In the genomic region with DNA sequence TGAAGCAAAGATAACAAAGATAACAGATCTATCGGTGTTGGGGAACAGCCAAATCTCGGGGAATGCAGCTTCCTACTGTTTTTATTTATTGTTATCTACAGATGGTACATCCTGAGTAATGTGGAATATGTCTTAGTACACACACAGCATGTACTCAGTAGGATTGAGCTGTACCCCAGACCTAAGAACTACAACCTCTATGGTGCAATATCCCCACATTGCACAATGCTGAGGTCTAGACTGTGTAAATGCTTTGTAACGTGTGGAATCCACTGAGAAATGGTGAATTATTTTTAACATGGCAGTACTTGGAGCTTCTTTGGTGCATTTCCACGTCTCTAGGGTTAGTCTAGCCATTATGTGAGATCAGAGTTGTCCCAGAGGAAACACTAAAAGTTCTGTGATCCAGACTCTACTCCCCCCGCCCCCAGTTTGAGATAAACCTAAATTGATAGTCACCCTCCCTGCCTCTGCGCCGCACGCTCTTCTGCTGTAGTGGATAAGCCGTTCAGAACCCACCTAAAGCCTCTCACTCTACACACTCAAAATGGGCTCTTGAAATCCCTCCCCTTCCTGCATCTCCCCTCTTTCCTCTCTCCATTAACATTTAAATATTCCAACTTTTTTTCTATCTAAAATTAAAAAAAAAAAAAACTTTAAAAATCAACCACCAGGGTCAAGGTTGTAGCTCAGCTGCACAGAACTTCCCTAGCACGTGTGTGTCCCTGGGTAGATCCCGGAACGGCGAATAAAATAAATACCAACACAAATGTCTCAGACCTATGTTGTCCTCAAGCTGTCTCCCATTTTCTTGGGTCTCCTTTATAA, we compare ENCODE assay signal across 16 mouse cellular contexts. TPM values are rescaled to one million over a fixed set of nuclear protein-coding genes. Genes with fewer than 3 reads are reported as not detected.
A peak's percentile ranks its signal among the peaks of the same experiment; 100 is the strongest.
DNase-seq lines count a peak whose midpoint lies in the region; ATAC-seq lines count a peak whose summit lies in the region.
"Had no signal": no experiment of that assay in that cellular context is flagged by ENCODE, and none has a peak within 500 bp of the region (broad histone marks: within the 10 kb centered on the region; RNA-seq: fewer than 3 reads in every experiment).

No protein-coding gene starts in this region.

- no peak overlapping the region for H3K4me3 ChIP-seq in heart, embryonic 11.5 days (ENCODE audit: low read depth, low read length)
- no peak overlapping the region for H3K4me3 ChIP-seq in liver, embryonic 11.5 days (ENCODE audit: low read depth, low read length)
- no peak overlapping the region for H3K4me3 ChIP-seq in forebrain, embryonic 11.5 days (ENCODE audit: low read depth, low read length)
- H3K4me3 ChIP-seq: heart, adult 2 months; hindbrain, embryonic 10.5 days; limb, embryonic 10.5 days; midbrain, embryonic 15.5 days had no signal

- H3K27ac ChIP-seq in heart, embryonic 11.5 days (ENCODE audit: low read depth, low read length): no peak overlapping the region
- peak overlapping the region; percentile 94 for H3K27ac ChIP-seq in liver, embryonic 11.5 days (ENCODE audit: low read depth, low read length)
- no peak overlapping the region for H3K27ac ChIP-seq in forebrain, embryonic 11.5 days (ENCODE audit: low read depth, low read length)
- H3K27ac ChIP-seq: heart, adult 2 months; hindbrain, embryonic 10.5 days; limb, embryonic 10.5 days; midbrain, embryonic 15.5 days had no signal

- H3K36me3 ChIP-seq in heart, embryonic 11.5 days (ENCODE audit: control insufficient read depth, insufficient read depth, low read length): no peaks in the 10 kb centered on the region
- H3K36me3 ChIP-seq in liver, embryonic 11.5 days (ENCODE audit: control insufficient read depth, insufficient read depth, low read length): no peaks in the 10 kb centered on the region
- H3K36me3 ChIP-seq in forebrain, embryonic 11.5 days (ENCODE audit: control insufficient read depth, insufficient read depth, low read length): no peaks in the 10 kb centered on the region
- H3K36me3 ChIP-seq: hindbrain, embryonic 10.5 days; limb, embryonic 10.5 days; midbrain, embryonic 15.5 days had no signal

- ATAC-seq in heart, embryonic 11.5 days (replicated peaks; ENCODE audit: insufficient number of reproducible peaks, low FRiP score, low TSS enrichment): 0 out of 2 replicates have a peak, but pooled peaks have one; percentile 36
- ATAC-seq in liver, embryonic 11.5 days (replicated peaks; ENCODE audit: low FRiP score): peak; percentile 74
- ATAC-seq in megakaryocyte-erythroid progenitor cell, adult 5-6 weeks (replicated peaks; ENCODE audit: low FRiP score, low TSS enrichment, poor library complexity, severe bottlenecking): peak; percentile 43; the same call in 1 of the 2 replicates
- ATAC-seq in forebrain, embryonic 11.5 days (replicated peaks; ENCODE audit: low FRiP score): no peak
- ATAC-seq: midbrain, embryonic 15.5 days had no signal

- H3K9me3 ChIP-seq in heart, embryonic 11.5 days (replicated peaks; ENCODE audit: control insufficient read depth, low read length): no peaks in the 10 kb centered on the region
- H3K9me3 ChIP-seq in liver, embryonic 11.5 days (ENCODE audit: control insufficient read depth, low read length): no peaks in the 10 kb centered on the region
- no peaks in the 10 kb centered on the region for H3K9me3 ChIP-seq in forebrain, embryonic 11.5 days (ENCODE audit: control insufficient read depth, low read length)
- H3K9me3 ChIP-seq: hindbrain, embryonic 10.5 days; limb, embryonic 10.5 days; midbrain, embryonic 15.5 days had no signal

- WGBS in heart, embryonic 11.5 days (ENCODE audit: insufficient replicate concordance): 62% methylated on average over 13 of the region's 13 CpGs
- 50% methylated on average over 13 of the region's 13 CpGs for WGBS in liver, embryonic 11.5 days
- WGBS in forebrain, embryonic 11.5 days: 90% methylated on average over 13 of the region's 13 CpGs

- no peaks in the 10 kb centered on the region for H3K27me3 ChIP-seq in heart, embryonic 11.5 days (ENCODE audit: control insufficient read depth, insufficient read depth, low read length)
- no peaks in the 10 kb centered on the region for H3K27me3 ChIP-seq in liver, embryonic 11.5 days (replicated peaks; ENCODE audit: control insufficient read depth, insufficient read depth, low read length)
- H3K27me3 ChIP-seq in forebrain, embryonic 11.5 days (ENCODE audit: control insufficient read depth, insufficient read depth, low read length): no peaks in the 10 kb centered on the region
- H3K27me3 ChIP-seq: midbrain, embryonic 15.5 days had no signal

- intact Hi-C loops in heart, postnatal 14 days (cut with DNase I): no loop called here

- H3K4me1 ChIP-seq in heart, embryonic 11.5 days (ENCODE audit: control insufficient read depth, insufficient read depth, low read length): peaks cover 3% of the 10 kb centered on the region; the same call in 1 of the 2 replicates
- H3K4me1 ChIP-seq in liver, embryonic 11.5 days (replicated peaks; ENCODE audit: control insufficient read depth, insufficient read depth, low read length): peaks cover 29% of the 10 kb centered on the region
- no peaks in the 10 kb centered on the region; the same call in 1 of the 2 replicates for H3K4me1 ChIP-seq in forebrain, embryonic 11.5 days (replicated peaks; ENCODE audit: control insufficient read depth, insufficient read depth, low read length)
- H3K4me1 ChIP-seq: hindbrain, embryonic 10.5 days had no signal

- DNase-seq in heart, postnatal 14 days: no peak
- DNase-seq in c-Kit-positive CD71-positive TER-119-positive erythroid progenitor cells, embryonic 14.5 days (ENCODE audit: low spot score): peak; percentile 69
- peak; percentile 38 for DNase-seq in liver, embryonic 11.5 days (ENCODE audit: low spot score)
- DNase-seq in lung, adult 18-20 months: no peak
- DNase-seq in right cerebral cortex, postnatal 10 days (ENCODE audit: low spot score in 2 of 2): no peak
- DNase-seq in forebrain, embryonic 11.5 days (ENCODE audit: low spot score): no peak
- DNase-seq: adrenal gland, postnatal 14 days; cerebellum, adult 2 months; heart, adult 2 months; lung, postnatal 14 days; right cerebral cortex, postnatal 4 days had no signal

- 0 out of 2 replicates have a peak overlapping the region, but pooled peaks have one; percentile 3 for H3K4me2 ChIP-seq in heart, embryonic 11.5 days
- H3K4me2 ChIP-seq in liver, embryonic 11.5 days: peak overlapping the region; percentile 60
- no peak overlapping the region for H3K4me2 ChIP-seq in forebrain, embryonic 11.5 days (ENCODE audit: low read depth, low read length, severe bottlenecking)
- H3K4me2 ChIP-seq: midbrain, embryonic 15.5 days had no signal

- H3K9ac ChIP-seq in heart, embryonic 11.5 days (ENCODE audit: low read depth, low read length): no peak overlapping the region
- peak overlapping the region; percentile 15 for H3K9ac ChIP-seq in liver, embryonic 11.5 days (ENCODE audit: low read depth, low read length)
- no peak overlapping the region for H3K9ac ChIP-seq in forebrain, embryonic 11.5 days (ENCODE audit: low read length)
- H3K9ac ChIP-seq: midbrain, embryonic 15.5 days had no signal

RNA-seq across cellular contexts. Expression of gene Bmp2k, which starts 47.4 kb away (rescaled TPM):
- 10.0 and 12.7 TPM in 2 replicates for polyA plus RNA-seq in heart, embryonic 11.5 days (2014; fragmentation: Nextera tagmentation; extraction: Ambion mirVana)
- 10 to 100 TPM; 11.5 to 12.1 TPM for total RNA-seq in heart, postnatal 14 days (2021)
- polyA plus RNA-seq in liver, embryonic 11.5 days (2014; fragmentation: Nextera tagmentation; extraction: Ambion mirVana): 31.1 and 34.5 TPM in 2 replicates
- total RNA-seq in megakaryocyte-erythroid progenitor cell, adult 5-6 weeks (2014; fragmentation: Nextera tagmentation): 14.0 and 15.9 TPM in 2 replicates
- 16.8 and 17.2 TPM in 2 replicates for total RNA-seq in megakaryocyte-erythroid progenitor cell, adult 5-6 weeks (2017)
- polyA plus RNA-seq in forebrain, embryonic 11.5 days (2014; fragmentation: Nextera tagmentation; extraction: Ambion mirVana): 9.0 and 10.2 TPM in 2 replicates

Comparison
In these comparisons a context has a peak if more than half of its experiments do, and no peak if none do; other contexts are left out.
1. DNase-seq: peak in c-Kit-positive CD71-positive TER-119-positive erythroid progenitor cells, embryonic 14.5 days (single experiment) and liver, embryonic 11.5 days (single experiment); none in heart, postnatal 14 days (0 of 2), lung, adult 18-20 months (0 of 2), right cerebral cortex, postnatal 10 days (0 of 2) and forebrain, embryonic 11.5 days (single experiment).